Mouse (Mus musculus) embryonic stem cell, embryonic (primary cell): ENCODE measurements around the gene Sgms2.
"Not testable (repeated sequence)": the region's sequence is repeated elsewhere in the genome, so short reads cannot be mapped to it uniquely, and the experiment has no call there.

Source experiments
- CTCF ChIA-PET, 4 experiments: fragments of 300-600 bp in 2 of 4; fragments of 350-600 bp in 2 of 4; sonication (Branson Sonifier 250); formaldehyde crosslinking; loops; one replicate each; lab custom pipeline; 2022; ENCODE audit warnings: inconsistent platforms in 2 of 4; lab: Charles Lee
- POLR2A ChIA-PET, 4 experiments: fragments of 300-600 bp in 2 of 4; fragments of 350-600 bp in 2 of 4; sonication (Branson Sonifier 250); formaldehyde crosslinking; loops; one replicate each; lab custom pipeline; 2022; ENCODE audit warnings: antibody characterized with exemption in 4 of 4, inconsistent platforms in 1 of 4; lab: Charles Lee

Gene Sgms2

GRCm38 (mm10) chr3:131348579-131348950 lies 142.6 kb downstream of the Sgms2 start:
- CTCF ChIA-PET = interaction anchor here (0.6 to 1.9 kb wide), 42 partner anchors 8 to 1602 kb away, joined by 3 to 20 read pairs (median 4); partner anchors contain the start of genes Cyp2u1 (in 1 of the 4), Npnt (in 1 of the 4) and Papss1 (in 1 of the 4)
- POLR2A ChIA-PET = interaction anchor here (0.6 to 1.2 kb wide), 8 partner anchors 8 to 479 kb away, joined by 3 to 5 read pairs (median 4); no protein-coding TSS in a partner anchor

GRCm38 (mm10) chr3:131347831-131348578 lies 143.2 kb downstream of the Sgms2 start:
- ChIA-PET POLR2A (interaction anchor here (0.6 to 1.2 kb wide), 8 partner anchors 9 to 479 kb away, joined by 3 to 5 read pairs (median 4); no protein-coding TSS in a partner anchor), CTCF (interaction anchor here (0.5 to 1.9 kb wide), 52 partner anchors 8 to 1602 kb away, joined by 3 to 20 read pairs (median 4); partner anchors contain the start of genes Cyp2u1 (in 1 of the 4), Hadh (in 1 of the 4), Npnt (in 1 of the 4) and Papss1 (in 1 of the 4))

GRCm38 (mm10) chr3:131345903-131346302 lies 145.3 kb downstream of the Sgms2 start:
- ChIA-PET POLR2A (no interaction called here), CTCF (interaction anchor here in 2 of 4 experiments (0.6 to 2.2 kb wide), 2 partner anchors 26 to 1591 kb away, joined by 4 to 9 read pairs; partner anchors contain the start of gene Egf (in 1 of the 2))

GRCm38 (mm10) chr3:131343311-131343710 lies 147.9 kb downstream of the Sgms2 start:
- ChIA-PET POLR2A (no interaction called here), CTCF (interaction anchor here in 1 of 4 experiments (0.6 kb wide), 1 partner anchor 128 kb away, joined by 3 read pairs; no protein-coding TSS in a partner anchor)

GRCm38 (mm10) chr3:131340885-131341284 lies 150.3 kb downstream of the Sgms2 start:
- CTCF ChIA-PET = interaction anchor here in 1 of 4 experiments (1.7 kb wide), 1 partner anchor 21 kb away, joined by 8 read pairs; no protein-coding TSS in a partner anchor
- POLR2A ChIA-PET = interaction anchor here in 2 of 4 experiments (0.7 to 0.8 kb wide), 2 partner anchors 23 to 308 kb away, joined by 3 to 4 read pairs; no protein-coding TSS in a partner anchor

- CTCF ChIA-PET = interaction anchor here in 2 of 4 experiments (0.9 to 1.7 kb wide), 3 partner anchors 9 to 19 kb away, joined by 3 to 8 read pairs (median 7); no protein-coding TSS in a partner anchor
- POLR2A ChIA-PET = interaction anchor here in 2 of 4 experiments (0.6 to 1.3 kb wide), 4 partner anchors 9 to 1161 kb away, joined by 3 read pairs; no protein-coding TSS in a partner anchor
Observed at GRCm38 (mm10) chr3:131339280-131339679, 151.9 kb downstream of the Sgms2 start.

GRCm38 (mm10) chr3:131337749-131338148 lies 153.5 kb downstream of the Sgms2 start:
- CTCF ChIA-PET, POLR2A ChIA-PET: not testable (repeated sequence)

GRCm38 (mm10) chr3:131336629-131337028 lies 154.6 kb downstream of the Sgms2 start:
- POLR2A ChIA-PET = interaction anchor here in 1 of 4 experiments (0.7 kb wide), 1 partner anchor 12 kb away, joined by 5 read pairs; no protein-coding TSS in a partner anchor
- CTCF ChIA-PET = no interaction called here

- POLR2A ChIA-PET = interaction anchor here in 3 of 4 experiments (0.6 to 2.1 kb wide), 5 partner anchors 13 to 346 kb away, joined by 3 to 5 read pairs (median 3); partner anchors contain the start of genes Cyp2u1 (in 1 of the 3) and Papss1 (in 1 of the 3)
- CTCF ChIA-PET = interaction anchor here in 3 of 4 experiments (0.6 to 1.1 kb wide), 4 partner anchors 13 to 621 kb away, joined by 3 to 4 read pairs (median 3); no protein-coding TSS in a partner anchor
Observed at GRCm38 (mm10) chr3:131335117-131335547, 156.1 kb downstream of the Sgms2 start.

GRCm38 (mm10) chr3:131327189-131327588 lies 164.0 kb downstream of the Sgms2 start:
- POLR2A ChIA-PET = interaction anchor here in 2 of 4 experiments (0.6 to 0.7 kb wide), 2 partner anchors 238 to 1059 kb away, joined by 4 to 7 read pairs; no protein-coding TSS in a partner anchor
- CTCF ChIA-PET = interaction anchor here in 1 of 4 experiments (0.7 kb wide), 1 partner anchor 225 kb away, joined by 4 read pairs; no protein-coding TSS in a partner anchor

GRCm38 (mm10) chr3:131326637-131327036 lies 164.6 kb downstream of the Sgms2 start:
- ChIA-PET POLR2A (no interaction called here), CTCF (no interaction called here)

- CTCF ChIA-PET = interaction anchor here in 3 of 4 experiments (0.5 to 3.6 kb wide), 8 partner anchors 9 to 253 kb away, joined by 3 to 16 read pairs (median 4); no protein-coding TSS in a partner anchor
Observed at GRCm38 (mm10) chr3:131322081-131322815, 169.0 kb downstream of the Sgms2 start.

GRCm38 (mm10) chr3:131320184-131320583 lies 171.0 kb downstream of the Sgms2 start:
- POLR2A ChIA-PET = interaction anchor here in 2 of 4 experiments (0.5 to 1.6 kb wide), 13 partner anchors 11 to 423 kb away, joined by 3 to 5 read pairs (median 3); partner anchors contain the start of genes Cyp2u1 (in 1 of the 2) and Papss1 (in 1 of the 2)
- CTCF ChIA-PET = interaction anchor here (0.6 to 3.6 kb wide), 28 partner anchors 11 to 319 kb away, joined by 3 to 16 read pairs (median 4); partner anchors contain the start of genes Cyp2u1 (in 3 of the 4) and Papss1 (in 2 of the 4)

More at GRCm38 (mm10) chr3:131322081-131322815, 169.0 kb downstream of the Sgms2 start:
- POLR2A ChIA-PET = interaction anchor here in 3 of 4 experiments (0.6 to 2.2 kb wide), 13 partner anchors 9 to 601 kb away, joined by 3 to 19 read pairs (median 4); partner anchors contain the start of gene Cyp2u1 (in 1 of the 3)

- ChIA-PET CTCF (no interaction called here), POLR2A (no interaction called here)
Observed at GRCm38 (mm10) chr3:131318211-131318610, 173.0 kb downstream of the Sgms2 start.

- POLR2A ChIA-PET = interaction anchor here in 2 of 4 experiments (0.6 to 1.0 kb wide), 2 partner anchors 45 to 54 kb away, joined by 3 to 4 read pairs; partner anchors contain the start of gene Hadh (in 1 of the 2)
- CTCF ChIA-PET = interaction anchor here in 2 of 4 experiments (0.7 to 2.4 kb wide), 3 partner anchors 14 to 63 kb away, joined by 3 to 10 read pairs (median 9); partner anchors contain the start of gene Cyp2u1 (in 1 of the 2)
Observed at GRCm38 (mm10) chr3:131317126-131317525, 174.1 kb downstream of the Sgms2 start.

- ChIA-PET CTCF (interaction anchor here in 2 of 4 experiments (0.8 to 2.4 kb wide), 3 partner anchors 13 to 30 kb away, joined by 3 to 9 read pairs (median 3); partner anchors contain the start of gene Cyp2u1 (in 1 of the 2)), POLR2A (interaction anchor here in 2 of 4 experiments (0.7 to 1.4 kb wide), 4 partner anchors 13 to 249 kb away, joined by 3 to 4 read pairs (median 3); partner anchors contain the start of genes Cyp2u1 (in 1 of the 2), Hadh (in 1 of the 2) and Papss1 (in 1 of the 2))
Observed at GRCm38 (mm10) chr3:131315957-131316510, 175.2 kb downstream of the Sgms2 start.

GRCm38 (mm10) chr3:131312340-131312739 lies 178.9 kb downstream of the Sgms2 start:
- POLR2A ChIA-PET = interaction anchor here in 1 of 4 experiments (2.1 kb wide), 1 partner anchor 9 kb away, joined by 6 read pairs; the partner anchor contains the start of gene Cyp2u1
- CTCF ChIA-PET = no interaction called here
